Mouse (Mus musculus) lung, adult 2 months (tissue): Measurements from ENCODE around the gene Adprh.

ENCODE experiments used
- CTCF ChIP-seq: fragments of 200-500 bp; IDR thresholded peaks from 2 replicates; pipeline ENCODE4 v1.5.1; 2011; ENCODE audit warnings: mild to moderate bottlenecking, low read length, control low read depth; ENCODE audit not compliant: insufficient read depth
- POLR2A ChIP-seq: fragments of 200-500 bp; IDR thresholded peaks from 2 replicates; pipeline ENCODE4 v1.6.1; 2011; ENCODE audit warnings: low read depth, mild to moderate bottlenecking, control low read depth, low read length, borderline replicate concordance; ENCODE audit errors: extremely low read depth

GRCm38 (mm10) chr16:38468706-38469018, 16.2 kb upstream of the Adprh start:
- TF ChIP-seq CTCF (no peak), POLR2A (no peak)
